Mouse (Mus musculus): ENCODE measurements around the gene Olfr1113. TPM values are rescaled to one million over a fixed set of nuclear protein-coding genes. Genes with fewer than 3 reads are reported as not detected.

Gene Olfr1113
- not detected for polyA plus RNA-seq (2012; fragmentation: generic; extraction: Trizol)

GRCm38 (mm10) chr2:87208670-87209069 is at the start of gene Olfr1113:
Gene Olfr1113 (plus strand): TSS chr2:87208970.

GRCm38 (mm10) chr2:87187498-87187897 is 21.3 kb upstream of the Olfr1113 start, which contains the start of gene Olfr1112:
Gene Olfr1112 (plus strand): TSS chr2:87187798.

GRCm38 (mm10) chr2:87247713-87248112 is 38.9 kb downstream of the Olfr1113 start, which contains the start of gene Olfr1115:
Gene Olfr1115 (plus strand): TSS chr2:87248013.

Other genes starting within 250 kb of the Olfr1113 start
- not detected for gene Olfr1099, start 248.3 kb upstream of the Olfr1113 start, polyA plus RNA-seq (2012; fragmentation: generic; extraction: Trizol)
- not detected for gene Olfr1100, start 229.0 kb upstream of the Olfr1113 start, polyA plus RNA-seq (2012; fragmentation: generic; extraction: Trizol)
- not detected for gene Olfr1101, start 217.7 kb upstream of the Olfr1113 start, polyA plus RNA-seq (2012; fragmentation: generic; extraction: Trizol)
- gene Olfr1102, start 210.6 kb upstream of the Olfr1113 start, polyA plus RNA-seq (2012; fragmentation: generic; extraction: Trizol) = not detected
- gene Olfr1104, start 181.9 kb upstream of the Olfr1113 start, polyA plus RNA-seq (2012; fragmentation: generic; extraction: Trizol) = not detected
- gene Olfr1105, start 172.4 kb upstream of the Olfr1113 start, polyA plus RNA-seq (2012; fragmentation: generic; extraction: Trizol) = not detected
- gene Olfr1106, start 156.7 kb upstream of the Olfr1113 start, polyA plus RNA-seq (2012; fragmentation: generic; extraction: Trizol) = not detected
- not detected for gene Olfr1107, start 133.2 kb upstream of the Olfr1113 start, polyA plus RNA-seq (2012; fragmentation: generic; extraction: Trizol)
- gene Olfr1109, start 113.0 kb upstream of the Olfr1113 start, polyA plus RNA-seq (2012; fragmentation: generic; extraction: Trizol) = not detected
- gene Olfr259, start 94.4 kb upstream of the Olfr1113 start, polyA plus RNA-seq (2012; fragmentation: generic; extraction: Trizol) = not detected
- gene Olfr1110, start 68.7 kb upstream of the Olfr1113 start, polyA plus RNA-seq (2012; fragmentation: generic; extraction: Trizol) = not detected
- gene Olfr1111, start 56.3 kb upstream of the Olfr1113 start, polyA plus RNA-seq (2012; fragmentation: generic; extraction: Trizol) = not detected
- not detected for gene Olfr1112, start 21.2 kb upstream of the Olfr1113 start, polyA plus RNA-seq (2012; fragmentation: generic; extraction: Trizol)
- gene Olfr1115, start 39.0 kb downstream of the Olfr1113 start, polyA plus RNA-seq (2012; fragmentation: generic; extraction: Trizol) = not detected
- not detected for gene Olfr1116, start 58.6 kb downstream of the Olfr1113 start, polyA plus RNA-seq (2012; fragmentation: generic; extraction: Trizol)
- gene Olfr1118, start 98.6 kb downstream of the Olfr1113 start, polyA plus RNA-seq (2012; fragmentation: generic; extraction: Trizol) = not detected
- not detected for gene Olfr1120, start 145.8 kb downstream of the Olfr1113 start, polyA plus RNA-seq (2012; fragmentation: generic; extraction: Trizol)
- gene Olfr1121, start 160.9 kb downstream of the Olfr1113 start, polyA plus RNA-seq (2012; fragmentation: generic; extraction: Trizol) = not detected
- not detected for gene Olfr1122, start 176.9 kb downstream of the Olfr1113 start, polyA plus RNA-seq (2012; fragmentation: generic; extraction: Trizol)
- gene Olfr1123, start 207.7 kb downstream of the Olfr1113 start, polyA plus RNA-seq (2012; fragmentation: generic; extraction: Trizol) = not detected
- gene Olfr1124, start 221.3 kb downstream of the Olfr1113 start, polyA plus RNA-seq (2012; fragmentation: generic; extraction: Trizol) = not detected
- gene Olfr1126, start 245.0 kb downstream of the Olfr1113 start, polyA plus RNA-seq (2012; fragmentation: generic; extraction: Trizol) = not detected

Measured in C3H10T1/2 (cell line).